Mouse (Mus musculus): ENCODE measurements at regions not wholly inside any gene's neighbourhood (a gene's known extent, or its start where the extent isn't known, plus 50 kb on each side); places are given as distances from the start of the nearest gene placed in this dataset.

DNA sequence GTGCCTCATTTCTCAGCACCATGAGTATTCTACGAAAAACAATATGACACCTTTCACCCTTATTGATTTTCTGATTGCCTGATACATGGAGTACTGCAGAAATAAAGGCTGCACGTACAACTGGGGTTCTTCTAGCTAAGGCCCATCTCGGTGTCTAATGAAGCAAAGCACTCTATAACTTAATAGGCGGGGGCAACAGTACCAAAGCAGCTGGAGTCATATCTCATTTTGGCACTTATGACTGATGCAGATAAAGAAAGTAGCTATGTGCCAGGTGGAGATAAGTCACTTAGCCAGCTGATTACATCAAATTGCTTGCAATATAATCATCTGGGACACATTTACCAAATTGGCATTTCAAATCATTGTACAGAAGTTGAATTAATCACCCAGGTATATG lies 73.0 kb upstream of the Lin7a start:
- DNase-seq (ENCODE audit: low read depth, low spot score), result no peak

DNA sequence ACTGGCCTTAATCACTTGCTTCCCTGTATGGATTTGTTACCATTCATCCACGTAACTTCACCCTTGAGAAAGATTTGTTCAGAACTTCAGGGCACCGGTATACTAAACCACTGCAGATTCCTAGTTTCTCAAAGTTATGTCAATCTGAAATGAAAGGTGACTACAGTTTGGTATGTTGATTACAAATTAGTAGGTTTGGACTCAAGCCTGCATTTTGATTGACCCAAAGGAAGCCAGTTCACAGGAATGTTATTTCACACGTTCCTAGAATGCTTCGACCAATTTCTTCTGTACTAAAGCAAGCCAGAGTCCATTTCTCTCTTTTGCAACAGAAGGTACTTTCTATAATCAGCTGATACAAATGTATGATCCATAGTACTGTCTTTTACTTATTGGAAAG lies 70.4 kb upstream of the Lin7a start:
- DNase-seq (ENCODE audit: low read depth, low spot score), result no peak

DNA sequence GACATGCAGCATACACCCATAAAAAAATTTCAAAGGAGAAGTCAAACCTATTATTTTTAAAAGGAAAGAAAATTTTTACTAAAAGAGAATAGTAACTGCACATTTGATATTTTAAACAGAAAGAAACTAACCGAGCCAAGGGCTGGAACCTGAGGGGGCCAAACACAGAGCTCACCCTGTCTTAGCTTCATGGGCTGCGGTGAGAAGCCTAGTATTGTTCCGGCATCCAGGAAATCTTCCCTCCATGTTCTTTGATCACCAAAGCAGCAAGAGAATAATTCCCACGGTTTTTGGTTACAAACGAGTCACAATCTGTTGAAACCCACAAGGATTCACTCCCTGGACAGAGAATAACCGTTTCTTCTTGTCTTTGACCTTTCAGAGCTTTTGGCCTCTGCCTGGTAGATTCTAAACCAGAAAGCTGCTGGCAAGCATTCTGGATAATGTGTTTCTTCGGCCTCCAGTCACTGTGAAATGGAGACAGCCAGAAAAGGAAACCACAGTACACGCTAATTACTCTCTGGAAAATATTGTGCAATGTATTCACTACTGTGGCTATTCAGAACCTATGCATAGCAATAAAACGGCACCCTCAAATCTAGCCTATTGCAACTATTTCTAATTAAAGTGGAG lies 66.3 kb upstream of the Lin7a start:
- DNase-seq (ENCODE audit: low read depth, low spot score), result peak; percentile 26

DNA sequence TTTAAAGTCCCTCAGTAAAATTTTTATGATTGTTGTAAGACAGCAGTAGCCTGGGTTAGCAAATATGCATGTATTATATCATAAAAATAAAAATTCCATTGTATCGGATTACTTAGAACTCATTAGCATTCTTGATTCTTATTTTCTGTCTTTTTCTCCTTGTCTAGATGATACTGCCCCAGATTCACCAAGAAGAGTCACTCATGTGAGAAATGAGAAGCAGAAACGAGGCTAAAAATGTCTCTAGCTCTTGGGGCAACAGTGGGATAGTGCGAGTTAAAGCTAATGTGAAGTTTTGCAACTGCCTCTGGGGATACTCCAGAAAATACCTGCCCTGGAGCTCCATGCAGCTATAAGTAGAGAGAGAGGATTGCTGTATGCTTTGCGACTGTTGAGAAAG lies 61.6 kb upstream of the Lin7a start:
- peak; percentile 30 for DNase-seq (ENCODE audit: low read depth, low spot score)

DNA sequence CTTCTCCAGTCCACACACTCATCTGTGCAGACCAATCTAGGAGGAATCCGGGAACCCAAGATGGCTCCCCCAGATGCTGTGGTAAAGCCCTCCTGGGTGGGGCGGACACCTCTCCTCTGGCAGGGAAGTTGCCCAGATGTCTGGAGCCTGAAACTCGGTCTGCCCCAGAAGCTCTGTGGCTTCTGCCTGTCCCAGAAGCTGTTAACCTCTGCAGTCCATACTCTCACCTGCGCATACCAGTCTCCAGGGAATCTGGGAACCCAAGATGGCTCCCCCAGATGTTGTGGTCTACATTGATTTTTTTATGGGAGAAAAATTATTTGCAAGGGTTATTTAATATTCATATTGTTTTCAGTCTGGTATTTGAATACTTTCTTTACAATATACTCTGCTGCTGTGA lies 58.4 kb upstream of the Lin7a start:
- DNase-seq (ENCODE audit: low read depth, low spot score), result no peak

DNA sequence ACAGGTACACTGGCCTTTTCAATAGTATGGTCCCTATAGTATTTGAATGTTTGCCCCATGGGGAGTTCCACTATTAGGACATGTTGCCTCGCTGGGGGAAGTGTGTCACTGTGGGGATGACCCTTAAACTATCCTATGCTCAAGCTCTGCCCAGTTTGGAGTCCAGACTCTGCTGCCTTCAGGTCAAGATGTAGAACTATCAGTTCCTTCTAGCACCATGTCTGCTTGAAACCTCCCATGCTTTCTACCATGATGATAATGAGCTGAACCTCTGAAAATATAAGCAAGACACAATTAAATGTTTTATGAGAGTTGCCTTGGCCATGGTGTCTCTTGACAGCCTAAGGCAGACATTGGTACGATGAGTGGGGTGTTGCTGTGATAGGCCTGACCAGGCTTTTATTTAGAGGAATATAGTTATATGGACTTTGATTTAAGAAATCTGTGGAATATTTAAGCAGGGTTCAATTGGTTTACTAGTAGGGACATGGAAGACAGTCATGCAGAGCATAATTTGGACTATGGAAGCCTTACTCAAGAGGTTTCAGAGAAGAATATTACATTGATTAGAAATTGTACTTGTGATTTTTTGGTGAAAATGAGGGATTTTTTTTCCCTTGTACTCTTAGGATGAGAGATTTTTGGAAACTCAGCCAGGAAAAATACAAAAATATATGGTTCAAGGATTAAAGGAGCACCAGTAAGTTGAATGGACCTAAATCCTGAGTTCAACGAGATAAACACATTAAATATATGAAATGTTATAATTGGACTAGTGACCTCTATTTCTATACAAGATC lies 57.7 kb upstream of the Lin7a start:
- DNase-seq (ENCODE audit: low read depth, low spot score), result no peak

DNA sequence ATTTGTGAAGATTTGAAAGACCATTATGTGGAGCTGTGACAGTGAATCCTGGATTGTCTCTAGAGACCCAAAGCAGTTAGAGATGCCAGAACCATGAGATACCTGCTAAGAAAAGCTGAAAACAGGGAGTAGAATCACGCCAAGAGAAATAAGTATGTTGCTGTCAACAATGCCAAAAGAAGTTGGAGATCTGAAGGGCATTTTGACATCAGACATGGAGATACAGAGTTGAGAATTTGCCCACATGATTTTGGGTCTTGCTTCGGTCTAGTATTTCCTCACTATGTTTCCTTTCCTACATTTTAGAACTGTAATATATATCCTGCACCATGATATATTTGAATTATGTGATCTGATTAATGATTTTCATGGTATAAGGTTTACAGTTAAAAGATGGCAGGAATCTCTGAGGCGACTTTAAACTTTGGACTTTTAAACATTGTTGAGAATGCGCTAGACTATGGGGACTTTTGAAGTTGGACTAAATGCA lies 56.7 kb upstream of the Lin7a start:
- DNase-seq (ENCODE audit: low read depth, low spot score), result no peak

DNA sequence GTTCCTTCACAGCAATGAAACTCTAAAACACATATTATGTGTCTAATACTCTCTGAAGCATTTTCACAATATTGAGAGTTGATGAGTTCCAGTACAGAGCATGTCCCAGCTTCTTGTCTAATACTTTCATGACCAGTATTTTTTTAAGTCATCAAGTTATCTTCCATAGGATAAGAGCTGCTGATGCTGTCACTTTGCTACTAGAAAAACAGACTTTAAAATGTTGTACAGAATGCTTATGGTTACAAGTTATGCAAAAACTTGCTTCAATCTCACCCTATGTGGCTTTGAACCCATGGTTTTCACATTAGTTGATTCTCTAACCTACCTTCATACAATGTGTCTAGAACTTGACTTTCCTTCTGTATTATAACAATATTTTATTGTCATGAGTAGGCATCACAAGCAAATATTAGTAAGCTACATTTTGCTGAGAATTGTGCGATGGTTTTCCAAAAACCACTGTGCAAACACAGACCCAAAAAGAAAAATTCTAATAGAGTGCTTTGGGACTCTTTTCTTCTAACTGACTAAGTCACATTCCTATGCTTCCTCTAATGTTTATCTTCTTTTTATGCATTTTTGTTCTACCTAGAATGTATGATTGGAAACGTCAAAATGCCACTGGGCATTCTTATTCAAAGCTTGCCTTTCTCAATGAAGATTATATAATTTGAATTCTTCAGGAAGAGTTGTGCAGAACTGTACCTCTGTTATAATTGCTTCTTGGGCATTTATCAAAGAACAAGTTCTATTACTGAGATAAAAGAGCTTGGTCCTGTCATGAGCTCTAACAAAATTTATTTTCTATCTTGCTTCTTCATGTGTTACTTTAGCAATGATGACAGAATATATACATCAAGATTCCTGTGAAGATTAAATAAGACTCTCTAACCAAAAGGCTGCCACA lies 55.6 kb upstream of the Lin7a start:
- DNase-seq (ENCODE audit: low read depth, low spot score), result no peak

DNA sequence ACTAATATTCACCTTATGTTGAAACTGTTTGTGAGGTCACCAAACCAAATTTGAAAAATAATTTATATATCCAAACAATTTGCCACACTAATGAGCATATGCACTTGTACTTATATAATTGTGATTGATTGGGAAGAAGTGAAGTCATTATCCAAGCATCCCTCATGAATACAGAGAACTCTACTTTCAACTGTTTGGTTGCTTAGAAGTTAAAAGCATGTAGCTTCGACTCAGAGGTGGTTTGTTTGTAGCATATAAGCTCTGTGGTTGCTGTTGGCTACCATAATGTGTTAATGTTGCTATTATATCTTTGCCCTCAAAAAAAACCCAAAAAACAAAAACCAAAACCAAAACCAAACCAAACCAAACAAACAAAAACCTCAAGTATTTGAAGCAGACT lies 54.7 kb upstream of the Lin7a start:
- no peak for DNase-seq (ENCODE audit: low read depth, low spot score)

DNA sequence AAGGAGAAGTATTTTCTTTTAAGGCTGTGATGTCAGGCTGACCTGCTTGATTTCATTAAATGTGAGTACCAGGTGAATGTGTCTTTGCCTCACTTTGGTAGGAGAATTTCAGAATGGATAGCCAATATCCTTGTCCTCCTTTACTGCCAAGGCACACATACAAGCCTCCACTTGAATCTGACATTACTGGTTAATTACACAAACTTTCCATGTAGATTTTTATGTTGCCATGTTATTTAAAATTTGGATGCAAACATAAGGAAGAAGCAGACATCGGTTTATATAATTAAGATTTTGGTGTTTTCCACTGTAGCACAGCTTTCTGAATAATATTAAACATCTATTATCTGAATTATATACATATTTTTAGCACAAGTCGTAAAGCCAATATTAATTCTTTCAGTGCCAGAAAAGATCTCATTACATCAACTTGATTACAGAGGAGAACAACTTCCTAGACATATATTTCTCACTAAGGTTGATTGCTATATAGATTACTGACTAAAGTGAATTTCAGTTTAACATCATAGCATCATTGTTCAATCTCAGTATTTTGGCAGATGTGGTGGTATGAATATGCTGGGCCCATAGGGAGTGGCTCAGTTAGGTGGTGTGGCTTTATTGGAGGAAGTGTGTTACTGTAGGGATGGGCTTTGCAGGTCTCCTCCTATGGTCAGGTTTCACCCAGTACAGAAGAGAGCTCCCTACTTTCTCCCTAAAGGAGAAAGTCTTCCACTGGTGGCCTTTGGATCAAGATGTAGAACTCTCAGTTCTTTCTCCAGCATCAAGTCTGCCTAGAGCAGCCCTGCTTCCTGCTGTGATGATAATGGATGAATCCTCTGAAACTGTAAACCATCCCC lies 53.9 kb upstream of the Lin7a start:
- DNase-seq (ENCODE audit: low read depth, low spot score), result no peak

DNA sequence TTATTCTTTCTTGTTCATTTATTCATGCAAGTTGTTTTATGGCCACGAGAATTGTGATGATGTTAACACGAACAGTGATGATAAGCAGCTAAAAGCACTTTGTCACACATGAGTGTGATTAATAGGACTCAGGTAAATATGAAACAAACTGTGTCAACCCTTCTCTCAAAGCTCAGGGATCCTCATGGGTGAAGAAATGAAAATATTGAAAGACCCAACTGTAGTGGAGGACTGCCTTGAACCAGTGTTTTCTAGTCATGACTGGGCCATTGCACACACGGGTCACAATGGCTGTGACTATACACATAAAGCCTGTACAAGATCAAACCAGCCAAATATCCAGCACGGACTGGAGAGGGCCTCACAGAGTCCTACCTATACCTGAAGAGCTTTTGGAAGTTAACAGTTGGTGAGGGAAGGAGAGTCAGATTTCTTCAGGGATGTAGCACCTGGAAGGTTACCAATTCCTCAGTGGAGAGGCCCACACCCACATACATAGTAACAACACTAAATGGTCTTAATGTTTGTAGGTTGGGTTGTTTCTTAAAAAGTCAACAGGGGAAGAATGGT lies 52.5 kb upstream of the Lin7a start:
- DNase-seq (ENCODE audit: low read depth, low spot score), result no peak

DNA sequence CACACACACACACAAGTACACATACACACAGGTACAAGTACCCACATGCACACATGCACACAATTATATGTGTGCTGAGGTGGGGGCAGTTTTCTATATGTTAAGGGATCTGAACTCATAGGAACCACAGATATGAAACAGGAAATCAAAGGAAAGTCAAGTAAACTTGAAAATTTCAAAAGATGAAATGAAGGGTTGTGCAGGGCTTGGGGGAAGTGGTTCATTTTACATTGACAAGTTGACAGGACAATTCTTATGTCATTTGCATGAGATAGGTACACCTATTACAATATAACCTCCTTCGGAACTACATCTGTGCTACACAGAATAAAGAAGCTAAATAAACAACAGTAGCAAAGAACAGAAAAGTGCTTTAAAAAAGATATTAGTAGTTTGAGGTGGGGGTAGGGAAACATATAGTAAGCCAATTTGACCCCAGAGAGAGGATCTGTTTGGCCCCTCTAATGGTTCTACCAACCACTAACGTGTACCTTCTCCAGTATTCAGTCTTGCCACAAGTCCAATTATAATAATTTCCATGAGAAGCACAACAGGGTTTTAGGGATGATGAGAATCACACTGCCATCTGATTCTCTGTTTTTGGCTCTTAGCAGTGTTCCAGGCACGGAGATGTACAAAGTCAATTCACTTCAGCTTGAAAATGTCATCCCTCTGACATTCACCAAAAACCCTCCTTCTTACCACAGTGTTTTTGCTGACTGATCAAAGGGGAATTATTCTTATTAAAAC lies 51.7 kb upstream of the Lin7a start:
- no peak for DNase-seq (ENCODE audit: low read depth, low spot score)

DNA sequence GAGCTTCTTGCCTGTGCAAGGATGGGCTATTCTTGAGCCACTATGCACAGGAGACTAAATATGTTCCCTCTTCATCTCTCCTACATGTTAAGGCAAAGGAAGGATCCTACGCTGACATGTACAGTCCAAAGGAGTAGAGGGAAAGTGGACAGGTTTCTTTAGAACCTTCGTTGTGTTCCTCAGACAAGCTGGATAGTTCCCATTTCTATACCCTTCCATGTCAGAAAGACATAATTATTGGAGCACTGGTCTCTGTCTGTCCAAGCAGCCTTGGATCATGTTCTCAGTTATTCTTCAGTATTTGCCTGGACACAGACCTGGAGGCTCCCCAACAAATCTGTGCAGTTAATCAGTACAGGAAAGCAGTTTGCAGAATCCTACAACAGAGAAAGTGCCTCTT lies 51.0 kb upstream of the Lin7a start:
- DNase-seq (ENCODE audit: low read depth, low spot score), result no peak

DNA sequence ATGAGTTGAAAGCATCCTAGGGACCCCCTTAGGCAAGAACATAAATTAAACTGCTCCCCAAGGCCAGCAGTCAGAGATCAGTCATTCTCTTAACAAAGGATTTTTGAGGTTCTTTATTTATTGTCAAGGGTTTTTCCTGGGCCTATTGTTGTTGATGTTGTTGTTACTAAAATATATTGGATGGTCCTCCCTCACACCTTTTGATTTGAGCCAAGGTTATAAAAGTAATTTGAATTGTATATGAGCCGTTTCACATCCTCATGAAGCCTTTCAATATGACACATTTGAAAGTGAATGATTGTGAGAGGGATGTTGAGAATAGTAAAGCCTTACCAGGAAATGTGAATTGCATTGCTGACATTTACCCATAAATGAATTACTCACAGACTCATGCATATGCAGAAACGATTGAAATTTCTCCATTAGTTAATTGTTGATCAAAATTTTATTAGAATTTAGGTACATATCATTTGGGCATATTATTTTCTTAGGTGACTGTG lies 50.3 kb upstream of the Lin7a start:
- DNase-seq (ENCODE audit: low read depth, low spot score), result no peak
